Mouse (Mus musculus) lung, postnatal 0 days (tissue): Measurements from ENCODE around the gene Ddost. TPM values are rescaled to one million over a fixed set of nuclear protein-coding genes. Genes with fewer than 3 reads are reported as not detected.

ENCODE experiments used
- ATAC-seq: fragments of 200-750 bp; cut with Nextera tagmentation; 2 replicates; pipeline ENCODE4 v1.8.0; 2017; ENCODE audit warnings: moderate library complexity
- DNase-seq: peaks from one replicate; pipeline ENCODE4 v3.0.0-alpha.2; 2016; ENCODE audit warnings: low spot score
- H3K27ac ChIP-seq: fragments of 300-500 bp; sonication (generic); 2 replicates; pipeline ENCODE4 v1.5.1; 2014; ENCODE audit warnings: antibody characterized with exemption, mild to moderate bottlenecking, low read length, mixed read lengths
- H3K27me3 ChIP-seq: fragments of 300-500 bp; sonication (generic); replicated peaks from 2 replicates; pipeline ENCODE4 v1.6.1; 2014; ENCODE audit warnings: low read length, mixed read lengths; ENCODE audit not compliant: insufficient read depth
- H3K36me3 ChIP-seq: fragments of 300-500 bp; sonication (generic); 2 replicates; pipeline ENCODE4 v1.6.1; 2014; ENCODE audit warnings: low read length, mixed read lengths; ENCODE audit not compliant: insufficient read depth
- H3K4me1 ChIP-seq: fragments of 300-500 bp; sonication (generic); 2 replicates; pipeline ENCODE4 v1.6.1; 2014; ENCODE audit warnings: antibody characterized with exemption, low read depth, low read length, mixed read lengths; ENCODE audit not compliant: insufficient read depth
- H3K4me2 ChIP-seq: fragments of 300-500 bp; sonication (generic); replicated peaks from 2 replicates; pipeline ENCODE4 v1.6.1; 2014; ENCODE audit warnings: low read depth, mild to moderate bottlenecking, low read length, moderate library complexity, mixed read lengths
- H3K4me3 ChIP-seq: fragments of 300-500 bp; sonication (generic); 2 replicates; pipeline ENCODE4 v1.5.1; 2014; ENCODE audit warnings: low read depth, low read length
- H3K9ac ChIP-seq: fragments of 300-500 bp; sonication (generic); replicated peaks from 2 replicates; pipeline ENCODE4 v1.6.1; 2014; ENCODE audit warnings: low read depth, mild to moderate bottlenecking
- H3K9me3 ChIP-seq: fragments of 300-500 bp; sonication (generic); 2 replicates; pipeline ENCODE4 v1.6.1; 2016; ENCODE audit warnings: low read length, mixed read lengths
- CTCF ChIP-seq: IDR thresholded peaks from 2 replicates; pipeline ENCODE4 v1.5.1; 2016; ENCODE audit warnings: antibody characterized with exemption, mild to moderate bottlenecking
- EP300 ChIP-seq: IDR thresholded peaks from 2 replicates; pipeline ENCODE4 v1.6.1; 2016; ENCODE audit warnings: antibody characterized with exemption, mild to moderate bottlenecking, control low read depth
- WGBS: fragments of 180-500 bp; shearing (Covaris S2); extraction: QIAGEN DNeasy Blood & Tissue Kit; methylation state at CpG from one replicate; pipeline ENCODE4 v1.1.7; 2014; 5-methylcytosine and 5-hydroxymethylcytosine counted together
- polyA plus RNA-seq: library from polyadenylated mRNA; unstranded; fragments of >200 nt; fragmentation: Nextera tagmentation; extraction: Ambion mirVana; gene quantifications from 2 replicates; pipeline ENCODE4 v1.2.1, GENCODE M21; 2015

Ddost gene
- polyA plus RNA-seq, 1 experiment from 2014 or later: 195 TPM

DNA sequence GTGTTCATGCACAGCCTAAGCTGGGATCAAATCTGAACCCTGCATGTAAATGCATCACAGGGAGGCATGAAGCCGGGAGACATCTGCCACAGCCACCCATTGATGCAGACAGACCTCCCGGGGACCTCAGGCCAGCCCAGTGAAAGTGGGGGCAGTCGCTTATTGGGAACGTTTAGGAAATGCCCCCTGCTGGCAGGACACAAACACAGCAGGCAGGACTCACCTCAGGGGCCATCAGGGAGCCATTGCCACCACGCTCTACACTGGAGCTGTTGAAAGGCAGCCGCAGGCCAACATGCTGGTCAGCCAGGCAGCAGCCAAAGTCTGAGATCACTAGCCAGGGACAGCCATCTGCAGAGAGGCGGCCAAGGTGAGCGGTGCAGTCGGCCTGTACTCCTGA is 11.3 kb downstream of the Ddost start:
- H3K27ac ChIP-seq: no peak overlapping the region
- peaks cover 27% of the 10 kb centered on the region for H3K36me3 ChIP-seq
- TF ChIP-seq CTCF (peak; percentile 64), EP300 (no peak)
- no peak overlapping the region for H3K4me2 ChIP-seq
- H3K4me1 ChIP-seq: no peaks in the 10 kb centered on the region
- H3K27me3 ChIP-seq: no peaks in the 10 kb centered on the region
- ATAC-seq: no peak
- DNase-seq: peak; percentile 25
- H3K9ac ChIP-seq: no peak overlapping the region
- WGBS: 72% methylated on average over 9 of the region's 9 CpGs
- H3K9me3 ChIP-seq: no peaks in the 10 kb centered on the region
- no peak overlapping the region for H3K4me3 ChIP-seq

DNA sequence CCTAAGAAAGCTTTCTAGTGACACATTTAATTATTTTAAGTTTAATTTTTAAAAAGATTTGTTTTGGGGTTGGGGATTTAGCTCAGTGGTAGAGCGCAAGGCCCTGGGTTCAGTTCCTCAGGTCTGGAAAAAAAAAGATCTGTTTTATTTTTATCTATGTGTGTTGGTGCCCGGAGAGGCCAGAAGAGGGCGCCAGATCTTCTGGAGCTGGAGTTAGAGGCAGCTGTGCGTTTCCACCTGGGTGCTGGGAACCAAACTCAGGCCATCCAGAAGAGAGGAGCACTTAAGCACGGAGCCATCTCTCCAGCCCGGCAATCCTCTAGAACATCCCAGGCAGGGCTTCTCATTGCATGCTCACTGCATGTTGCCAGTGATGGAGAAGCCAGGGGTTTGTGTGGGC is 11.8 kb downstream of the Ddost start:
- H3K4me3 ChIP-seq: no peak overlapping the region
- WGBS: 95% methylated on average over 6 of the region's 6 CpGs
- H3K4me1 ChIP-seq: no peaks in the 10 kb centered on the region; the same call in 1 of the 2 replicates
- H3K36me3 ChIP-seq: peaks cover 23% of the 10 kb centered on the region
- no peak overlapping the region for H3K27ac ChIP-seq
- ATAC-seq: no peak
- no peak overlapping the region for H3K9ac ChIP-seq
- H3K4me2 ChIP-seq: no peak overlapping the region
- TF ChIP-seq EP300: no peak
- peak; percentile 35 for TF ChIP-seq CTCF
- H3K27me3 ChIP-seq: no peaks in the 10 kb centered on the region
- no peaks in the 10 kb centered on the region for H3K9me3 ChIP-seq
- no peak for DNase-seq

DNA sequence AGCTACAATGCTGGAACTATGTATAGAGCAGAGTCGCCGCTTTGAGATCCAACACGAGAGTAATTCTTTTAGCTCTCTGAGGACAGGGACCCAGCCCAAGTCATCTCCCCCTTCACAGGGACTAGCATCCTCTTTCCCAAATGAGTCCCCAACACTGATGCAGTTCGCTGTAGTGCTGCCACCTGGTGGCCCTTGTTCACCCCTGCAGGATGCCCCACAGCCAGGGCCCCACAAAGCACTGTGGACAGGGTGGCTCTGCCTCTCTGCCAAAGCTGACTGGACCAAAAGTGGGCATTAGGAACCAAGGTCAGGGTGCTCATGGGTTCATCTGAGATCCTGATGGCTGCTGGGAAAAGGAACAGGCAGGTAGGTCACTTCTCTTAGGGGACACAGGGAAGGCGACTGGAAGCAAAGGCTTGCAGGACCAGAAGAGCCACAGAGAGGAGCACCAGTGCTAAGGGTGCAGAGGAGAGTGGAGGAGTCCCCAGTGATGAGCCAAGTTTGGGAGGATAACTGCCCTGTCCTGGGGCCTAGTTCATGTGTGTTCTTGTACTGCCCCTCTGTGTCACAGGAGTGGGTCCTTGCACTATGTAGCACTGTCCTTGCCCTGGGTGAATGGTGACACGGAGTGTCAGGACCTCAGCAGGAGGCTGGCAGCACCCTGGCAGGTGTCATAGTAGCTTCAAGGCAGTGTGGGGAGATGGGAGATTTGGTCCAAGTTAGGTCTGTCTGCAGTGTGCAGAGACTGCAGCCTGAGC is 14.2 kb downstream of the Ddost start:
- Histone ChIP-seq H3K4me1 (no peaks in the 10 kb centered on the region; the same call in 1 of the 2 replicates), H3K27me3 (no peaks in the 10 kb centered on the region), H3K4me2 (no peak overlapping the region), H3K27ac (no peak overlapping the region), H3K36me3 (peaks cover 12% of the 10 kb centered on the region), H3K9ac (no peak overlapping the region), H3K4me3 (no peak overlapping the region), H3K9me3 (no peaks in the 10 kb centered on the region)
- TF ChIP-seq CTCF (peak; percentile 88), EP300 (no peak)
- DNase-seq (peak; percentile 37), ATAC-seq (peak; percentile 29; the same call in 1 of the 2 replicates)
- WGBS: 52% methylated on average over 6 of the region's 6 CpGs

DNA sequence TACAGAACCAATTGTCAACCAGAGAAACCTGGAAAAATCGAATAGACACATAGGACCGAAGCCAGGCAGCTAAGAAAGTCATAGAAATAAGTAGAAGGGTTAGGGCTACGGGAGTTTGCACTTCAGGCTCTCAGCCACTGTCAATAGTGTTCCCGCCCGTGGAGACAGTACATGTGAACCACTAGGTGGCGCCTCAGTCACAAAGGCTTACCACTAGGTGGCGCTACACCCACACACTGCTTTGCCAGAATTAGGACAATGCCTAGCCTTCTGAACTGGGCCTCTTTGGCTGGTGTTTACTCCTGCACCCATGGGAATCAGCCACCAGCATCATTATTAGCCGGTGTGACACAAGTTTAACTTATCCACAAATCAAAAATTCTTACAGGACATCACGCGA is 15.0 kb downstream of the Ddost start:
- Histone ChIP-seq H3K4me2 (no peak overlapping the region), H3K36me3 (peaks cover 8% of the 10 kb centered on the region; the same call in 1 of the 2 replicates), H3K9me3 (no peaks in the 10 kb centered on the region), H3K4me1 (no peaks in the 10 kb centered on the region; the same call in 1 of the 2 replicates), H3K4me3 (no peak overlapping the region), H3K27ac (no peak overlapping the region), H3K27me3 (no peaks in the 10 kb centered on the region), H3K9ac (no peak overlapping the region)
- TF ChIP-seq EP300 (no peak), CTCF (peak; percentile 100)
- 29% methylated on average over 10 of the region's 10 CpGs for WGBS
- ATAC-seq (peak; percentile 69), DNase-seq (peak; percentile 87)

DNA sequence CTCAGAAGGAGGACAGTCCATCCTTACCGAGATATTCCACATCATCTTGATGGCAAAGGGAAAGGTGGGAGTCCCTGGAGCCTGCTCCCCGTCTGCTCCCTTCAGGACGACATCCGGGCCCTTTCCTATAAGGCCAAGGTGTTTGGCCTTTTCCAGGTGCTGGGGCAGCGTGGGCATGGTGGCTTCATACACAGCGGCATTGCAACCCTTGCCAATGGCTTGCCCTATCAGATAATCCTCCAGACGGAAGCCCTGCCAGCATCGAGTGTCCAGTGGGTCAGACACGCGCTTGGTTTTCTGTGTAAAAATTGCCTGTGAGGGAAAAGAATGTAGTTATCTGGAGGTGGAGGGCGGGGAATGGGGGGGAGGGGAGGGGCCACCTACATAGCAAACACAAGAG is 16.2 kb downstream of the Ddost start:
- no peak overlapping the region for H3K9ac ChIP-seq
- no peak overlapping the region for H3K4me2 ChIP-seq
- WGBS: 44% methylated on average over 11 of the region's 11 CpGs
- H3K9me3 ChIP-seq: no peaks in the 10 kb centered on the region
- H3K4me1 ChIP-seq: no peaks in the 10 kb centered on the region; the same call in 1 of the 2 replicates
- H3K27ac ChIP-seq: 0 out of 2 replicates have a peak overlapping the region, but pooled peaks have one; percentile 20
- no peak for TF ChIP-seq CTCF
- no peak for TF ChIP-seq EP300
- DNase-seq (peak; percentile 42), ATAC-seq (no peak)
- H3K36me3 ChIP-seq: peaks cover 8% of the 10 kb centered on the region; the same call in 1 of the 2 replicates
- no peak overlapping the region for H3K4me3 ChIP-seq
- H3K27me3 ChIP-seq: no peaks in the 10 kb centered on the region

DNA sequence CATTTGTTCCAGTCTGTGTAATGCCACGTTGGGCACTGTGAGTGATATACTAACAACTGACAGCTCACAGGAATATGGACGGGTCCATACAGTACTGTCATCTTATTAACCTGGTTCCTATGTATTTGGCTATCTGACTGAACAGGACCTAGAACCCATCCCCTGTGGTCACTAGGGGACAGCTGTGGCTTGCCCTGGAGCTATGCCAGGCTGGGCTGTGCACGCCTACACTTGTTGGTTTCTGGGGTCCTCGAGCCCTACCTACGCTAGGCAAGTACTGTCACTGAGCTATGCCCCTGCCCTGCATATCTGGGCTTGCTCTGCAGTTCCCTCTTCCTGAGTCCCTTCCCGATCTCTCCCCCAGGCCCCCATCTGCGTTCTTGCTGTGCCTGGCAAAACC is 17.0 kb downstream of the Ddost start:
- Histone ChIP-seq H3K9me3 (no peaks in the 10 kb centered on the region), H3K4me2 (no peak overlapping the region), H3K4me3 (no peak overlapping the region), H3K36me3 (peaks cover 7% of the 10 kb centered on the region; the same call in 1 of the 2 replicates), H3K27ac (no peak overlapping the region), H3K4me1 (no peaks in the 10 kb centered on the region; the same call in 1 of the 2 replicates), H3K9ac (no peak overlapping the region), H3K27me3 (no peaks in the 10 kb centered on the region)
- TF ChIP-seq EP300 (no peak), CTCF (no peak)
- DNase-seq: no peak
- 53% methylated on average over 7 of the region's 7 CpGs for WGBS
- ATAC-seq: no peak
